Mouse (Mus musculus): ENCODE data around the gene Selp. TPM values are rescaled to one million over a fixed set of nuclear protein-coding genes. Genes with fewer than 3 reads are reported as not detected.

Gene Selp
- total RNA-seq, 2 experiments from 2014 or later = not detected

- intact Hi-C loops (cut with DNase I) = no loop called here
- DNase-seq (ENCODE audit: low spot score in 2 of 2) = peak in 1 of 2 experiments; percentile 8
These were observed 47.7 kb downstream of the Selp start for GRCm38 (mm10) chr1:164162745-164163144.

DNA sequence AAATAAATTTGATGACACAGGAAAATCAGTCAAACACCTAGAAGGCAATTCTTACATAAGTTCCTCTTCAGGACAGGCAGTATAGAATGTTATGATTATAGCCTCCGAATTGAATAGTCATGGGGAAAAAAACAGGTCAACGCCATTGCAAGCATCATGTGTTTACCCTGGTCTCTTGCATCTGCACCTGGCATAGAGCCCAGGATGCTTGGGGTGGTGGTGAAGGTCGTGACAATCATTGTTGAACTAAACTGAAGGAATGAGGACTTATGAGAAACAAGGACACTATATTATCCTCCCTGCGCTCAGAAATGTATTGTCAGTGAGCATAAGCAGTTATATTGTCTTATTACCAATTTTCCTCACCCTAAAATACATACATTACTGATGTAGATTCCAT lies 53.8 kb downstream of the Selp start:
- no peak for DNase-seq (ENCODE audit: low spot score in 2 of 2)
- intact Hi-C loops (cut with DNase I) = no loop called here

DNA sequence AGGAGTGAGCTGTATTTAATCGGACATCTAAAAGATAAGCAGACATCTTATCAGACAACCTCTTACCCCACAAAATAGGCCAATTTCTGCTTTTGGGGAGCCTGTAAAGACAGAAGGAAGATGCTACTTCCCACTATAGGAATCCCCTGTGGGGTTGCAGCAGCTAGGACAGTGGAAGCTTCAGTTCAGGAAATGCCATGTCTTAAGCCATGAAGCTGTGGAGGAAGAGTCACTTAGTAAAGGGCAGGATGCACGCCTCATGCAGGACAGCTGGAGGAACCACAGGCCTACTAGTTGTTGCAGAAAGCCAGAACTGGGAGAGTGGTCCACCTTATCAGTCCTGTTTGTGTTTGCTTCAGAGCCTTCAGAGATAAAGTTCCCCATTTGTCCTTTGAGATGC lies 55.4 kb downstream of the Selp start:
- DNase-seq (ENCODE audit: low spot score in 2 of 2) = no peak
- intact Hi-C loops (cut with DNase I) = no loop called here

- no peak for DNase-seq (ENCODE audit: low spot score in 2 of 2)
- intact Hi-C loops (cut with DNase I) = no loop called here
These were observed 58.1 kb downstream of the Selp start for GRCm38 (mm10) chr1:164173145-164173544.

DNA sequence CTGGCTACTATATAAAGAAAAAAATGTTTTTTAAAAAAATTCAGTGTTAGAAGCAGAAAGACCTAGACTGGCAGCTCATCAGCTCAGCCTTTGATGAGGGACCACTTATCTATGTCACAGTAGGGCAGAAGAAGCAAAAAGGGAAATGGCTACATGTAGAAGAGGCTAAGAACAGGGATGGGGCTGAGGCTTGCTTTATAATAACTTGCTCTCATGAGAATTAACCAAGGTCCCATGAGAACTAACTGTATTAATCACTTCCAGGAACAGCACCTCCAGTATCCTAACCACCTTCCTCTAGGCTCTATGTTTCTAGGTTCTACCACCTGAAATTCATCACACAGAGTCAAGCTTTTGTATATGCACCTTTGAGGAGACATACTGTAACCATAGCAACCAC lies 61.8 kb downstream of the Selp start:
- DNase-seq (ENCODE audit: low spot score in 2 of 2) = no peak
- intact Hi-C loops (cut with DNase I) = no loop called here

GRCm38 (mm10) chr1:164178429-164178828 lies 63.4 kb downstream of the Selp start:
- intact Hi-C loops (cut with DNase I) = no loop called here
- peak in 1 of 2 experiments; percentile 11 for DNase-seq (ENCODE audit: low spot score in 2 of 2)

DNA sequence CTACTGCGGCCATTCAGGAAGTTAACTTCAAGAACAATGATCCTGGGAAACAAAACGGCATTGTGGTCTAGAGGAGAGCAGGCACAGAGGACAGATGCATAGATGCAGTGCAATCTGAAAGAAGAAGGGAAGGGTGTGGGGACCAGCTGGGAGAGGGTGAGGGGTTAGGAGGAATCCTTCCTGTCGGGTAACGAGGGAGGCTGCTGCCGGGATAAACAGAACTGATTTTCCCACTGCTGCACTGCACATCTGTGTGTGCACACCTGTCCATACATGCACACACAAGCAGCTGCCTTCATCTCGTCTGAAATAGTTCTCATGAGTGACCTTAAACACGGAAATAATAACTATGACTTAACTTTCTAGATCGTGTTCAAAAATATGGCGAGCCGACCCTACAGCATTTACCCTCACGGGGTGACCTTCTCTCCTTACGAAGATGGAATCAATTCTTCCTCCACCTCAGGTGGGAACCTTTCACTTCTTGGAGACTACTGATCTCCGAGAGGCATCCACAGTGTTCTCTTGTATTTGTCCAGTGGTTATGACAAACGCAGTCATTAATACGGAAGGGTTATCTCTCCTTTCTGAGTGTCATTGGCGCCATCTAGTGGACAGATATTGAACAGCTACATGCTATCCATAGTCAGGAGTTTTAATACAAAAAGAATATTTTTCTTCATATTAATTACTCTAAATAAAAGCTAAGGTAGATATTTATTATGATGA lies 69.2 kb downstream of the Selp start:
- peak; percentile 68 to 69 for DNase-seq (ENCODE audit: low spot score in 2 of 2)
- intact Hi-C loops (cut with DNase I) = loop anchor here (1.0 kb wide), 1 partner anchor 36 kb away; no protein-coding TSS in a partner anchor

- intact Hi-C loops (cut with DNase I) = loop anchor here (1.0 to 5.0 kb wide), 2 partner anchors 37 to 178 kb away; no protein-coding TSS in a partner anchor
- no peak for DNase-seq (ENCODE audit: low spot score in 2 of 2)
These were observed 69.8 kb downstream of the Selp start for GRCm38 (mm10) chr1:164184871-164185223.

GRCm38 (mm10) chr1:164185316-164185715 lies 70.3 kb downstream of the Selp start:
- no peak for DNase-seq (ENCODE audit: low spot score in 2 of 2)
- intact Hi-C loops (cut with DNase I) = loop anchor here (5.0 kb wide), 1 partner anchor 178 kb away; no protein-coding TSS in a partner anchor

GRCm38 (mm10) chr1:164187002-164187560 lies 72.0 kb downstream of the Selp start:
- intact Hi-C loops (cut with DNase I) = loop anchor here (5.0 kb wide), 1 partner anchor 180 kb away; no protein-coding TSS in a partner anchor
- DNase-seq (ENCODE audit: low spot score in 2 of 2) = no peak

DNA sequence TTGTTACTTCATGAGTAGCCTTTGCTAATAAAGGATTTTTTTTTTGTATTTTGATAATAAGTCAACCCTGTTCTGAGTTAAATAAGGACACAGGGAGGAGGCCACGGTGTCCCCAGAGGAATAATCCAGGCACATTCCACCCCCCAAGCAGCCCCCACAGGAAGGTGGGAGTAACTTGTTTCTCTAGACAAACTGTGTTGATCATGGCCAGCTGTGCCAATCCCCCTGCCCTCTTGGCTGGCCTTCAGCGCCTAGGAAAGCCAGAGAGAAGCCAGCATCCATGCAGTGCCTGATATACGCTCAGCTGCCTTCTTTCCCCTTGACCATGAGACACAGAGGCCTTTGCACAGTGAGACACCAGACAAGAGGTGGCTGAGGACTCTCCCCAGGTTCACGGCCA lies 84.5 kb downstream of the Selp start:
- intact Hi-C loops (cut with DNase I) = no loop called here
- no peak for DNase-seq (ENCODE audit: low spot score in 2 of 2)

Other genes with a start within 250 kb of the Selp start
- 10 to 100 TPM; 20.5 to 23.8 TPM for gene Scyl3, start 186.2 kb upstream of the Selp start, total RNA-seq (2021)
- gene BC055324, start 120.5 kb upstream of the Selp start, total RNA-seq (2021) = 1 to 10 TPM; 1.1 to 1.4 TPM
- gene Mettl18, start 120.4 kb upstream of the Selp start, total RNA-seq (2021) = 1 to 10 TPM; 5.4 to 6.1 TPM
- gene Sele, start 67.0 kb upstream of the Selp start, total RNA-seq (2021) = not detected
- under 1 TPM in 1 of 2 experiments, not detected in 1; 0.18 TPM for gene Sell, start 53.3 kb upstream of the Selp start, total RNA-seq (2021)
- 1 to 10 TPM in 1 of 2 experiments, under 1 TPM in 1; 0.94 to 1.1 TPM for gene F5, start 36.6 kb downstream of the Selp start, total RNA-seq (2021)
- 10 to 100 TPM; 12.2 to 13.2 TPM for gene Slc19a2, start 133.8 kb downstream of the Selp start, total RNA-seq (2021)
- gene Ccdc181, start 160.3 kb downstream of the Selp start, total RNA-seq (2021) = 10 to 100 TPM; 21.6 to 22.5 TPM
- 10 to 100 TPM; 22.4 to 24.7 TPM for gene Nme7, start 188.9 kb downstream of the Selp start, total RNA-seq (2021)
- 10 to 100 TPM; 26.2 to 28.5 TPM for gene Blzf1, start 192.2 kb downstream of the Selp start, total RNA-seq (2021)